Mouse (Mus musculus) lung, adult 2 months (tissue): ENCODE results near the gene Cep78. TPM values are rescaled to one million over a fixed set of nuclear protein-coding genes. Genes with fewer than 3 reads are reported as not detected.

Source experiments
- DNase-seq: peaks from one replicate; pipeline ENCODE4 v3.0.0; 2022
- H3K4me1 ChIP-seq: fragments of 200-500 bp; 2 replicates; pipeline ENCODE4 v1.6.1; 2011; ENCODE audit warnings: low read length; ENCODE audit not compliant: control insufficient read depth, insufficient read depth
- H3K4me3 ChIP-seq: fragments of 200-500 bp; replicated peaks from 2 replicates; pipeline ENCODE3; 2011; ENCODE audit warnings: low read depth, mild to moderate bottlenecking, control low read depth, low read length; ENCODE audit errors: extremely low read depth
- CTCF ChIP-seq: fragments of 200-500 bp; IDR thresholded peaks from 2 replicates; pipeline ENCODE4 v1.5.1; 2011; ENCODE audit warnings: mild to moderate bottlenecking, low read length, control low read depth; ENCODE audit not compliant: insufficient read depth
- POLR2A ChIP-seq: fragments of 200-500 bp; IDR thresholded peaks from 2 replicates; pipeline ENCODE4 v1.6.1; 2011; ENCODE audit warnings: low read depth, mild to moderate bottlenecking, control low read depth, low read length, borderline replicate concordance; ENCODE audit errors: extremely low read depth
- WGBS: fragments of 180-500 bp; shearing (Covaris S2); methylation state at CpG from one replicate; pipeline ENCODE4 v1.1.7; 2018; 5-methylcytosine and 5-hydroxymethylcytosine counted together
- polyA plus RNA-seq: library from polyadenylated mRNA; depleted of rRNA; stranded (reverse); fragments of >200 nt; gene quantifications from 2 replicates; pipeline ENCODE4 v1.2.3, GENCODE M21; 2012

Gene Cep78
- polyA plus RNA-seq, 1 experiment: 3.0 TPM

DNA sequence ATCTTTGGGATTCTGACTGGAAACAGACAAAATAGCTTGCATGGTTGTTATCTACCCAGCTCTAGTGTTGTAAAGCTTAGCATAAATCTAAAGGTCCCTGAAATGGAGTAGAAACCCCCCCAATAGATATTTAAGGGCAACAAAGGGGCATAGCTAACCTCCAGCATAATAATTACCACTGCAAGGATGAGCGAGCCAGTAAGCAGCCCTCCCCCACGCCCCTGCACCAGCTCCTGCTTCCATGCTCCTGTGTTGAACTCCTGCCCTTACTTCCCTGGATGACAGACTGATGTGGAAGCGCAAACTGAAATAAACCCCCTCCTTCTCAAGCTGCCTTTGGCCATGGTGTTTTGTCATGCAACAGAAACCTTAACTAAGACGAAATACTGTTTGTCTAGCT, 11.4 kb downstream of the Cep78 start:
- TF ChIP-seq POLR2A: no peak
- no peak for TF ChIP-seq CTCF
- WGBS: 82% methylated on average over 4 of the region's 4 CpGs
- no peak for DNase-seq
- Histone ChIP-seq H3K4me3 (no peak overlapping the region), H3K4me1 (no peaks in the 10 kb centered on the region)

GRCm38 (mm10) chr19:15965082-15965481, 19.7 kb downstream of the Cep78 start:
- DNase-seq: no peak
- Histone ChIP-seq H3K4me1 (no peaks in the 10 kb centered on the region), H3K4me3 (no peak overlapping the region)
- WGBS: 16% methylated on average over 3 of the region's 3 CpGs
- no peak for TF ChIP-seq POLR2A
- peak; percentile 65 for TF ChIP-seq CTCF

GRCm38 (mm10) chr19:15964533-15964932, 20.3 kb downstream of the Cep78 start:
- TF ChIP-seq CTCF: no peak
- no peak for TF ChIP-seq POLR2A
- WGBS: 89% methylated on average over 7 of the region's 7 CpGs
- DNase-seq: no peak
- no peak overlapping the region for H3K4me3 ChIP-seq
- H3K4me1 ChIP-seq: no peaks in the 10 kb centered on the region

DNA sequence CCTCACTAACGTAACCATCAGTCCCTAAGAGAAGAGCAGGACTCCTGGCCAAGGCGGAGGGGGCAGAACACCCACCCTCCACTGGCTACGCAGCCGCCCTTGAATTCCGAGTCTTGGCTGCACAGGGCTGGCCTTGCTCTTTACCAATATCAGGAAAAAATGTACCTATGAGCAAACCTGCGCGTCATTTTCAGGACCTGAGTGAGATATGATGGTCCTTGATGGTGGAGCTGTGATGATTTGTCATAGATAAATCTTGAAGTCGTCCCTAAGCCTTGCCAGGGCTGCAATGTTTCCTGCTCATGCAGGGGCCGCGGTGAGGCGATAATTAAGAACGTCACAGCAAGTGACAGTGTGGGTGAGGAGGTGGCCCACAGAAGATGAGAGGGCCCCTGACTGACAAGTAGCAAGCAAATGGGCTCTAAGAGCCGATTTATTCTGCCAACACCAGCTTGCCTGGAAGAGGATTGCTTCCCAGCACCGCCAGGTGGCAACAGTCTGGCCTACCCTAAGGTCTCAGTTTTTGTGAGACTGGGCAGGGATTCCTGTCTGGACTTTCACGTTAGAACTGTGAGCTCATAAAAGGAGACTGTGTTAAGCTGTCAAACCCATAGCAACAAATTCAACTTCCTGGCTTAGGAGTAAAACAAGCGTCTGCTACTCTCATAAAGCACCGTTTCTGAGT, 21.6 kb downstream of the Cep78 start:
- WGBS: 80% methylated on average over 17 of the region's 17 CpGs
- DNase-seq: no peak
- no peaks in the 10 kb centered on the region for H3K4me1 ChIP-seq

GRCm38 (mm10) chr19:15962313-15962712, 22.5 kb downstream of the Cep78 start:
- DNase-seq: no peak
- 75% methylated on average over 13 of the region's 13 CpGs for WGBS
- TF ChIP-seq POLR2A: no peak
- TF ChIP-seq CTCF: no peak

More for the DNA sequence above, 21.6 kb downstream of the Cep78 start:
- H3K4me3 ChIP-seq: no peak overlapping the region
- no peak for TF ChIP-seq POLR2A
- peak; percentile 28; the same call in 1 of the 2 replicates for TF ChIP-seq CTCF

GRCm38 (mm10) chr19:15950225-15950624, 34.6 kb downstream of the Cep78 start:
- 28% methylated on average over 3 of the region's 3 CpGs for WGBS
- Histone ChIP-seq H3K4me1 (no peaks in the 10 kb centered on the region; the same call in 1 of the 2 replicates), H3K4me3 (no peak overlapping the region)
- DNase-seq: no peak
- TF ChIP-seq POLR2A (no peak), CTCF (no peak)

More at GRCm38 (mm10) chr19:15962313-15962712, 22.5 kb downstream of the Cep78 start:
- Histone ChIP-seq H3K4me3 (no peak overlapping the region), H3K4me1 (no peaks in the 10 kb centered on the region)

- no peak overlapping the region for H3K4me3 ChIP-seq
- TF ChIP-seq POLR2A: no peak
- no peak for TF ChIP-seq CTCF
- H3K4me1 ChIP-seq: no peaks in the 10 kb centered on the region; the same call in 1 of the 2 replicates
- WGBS: 87% methylated on average over 1 of the region's 1 CpGs
- DNase-seq: no peak
These were observed 35.9 kb downstream of the Cep78 start for GRCm38 (mm10) chr19:15948867-15949266.

DNA sequence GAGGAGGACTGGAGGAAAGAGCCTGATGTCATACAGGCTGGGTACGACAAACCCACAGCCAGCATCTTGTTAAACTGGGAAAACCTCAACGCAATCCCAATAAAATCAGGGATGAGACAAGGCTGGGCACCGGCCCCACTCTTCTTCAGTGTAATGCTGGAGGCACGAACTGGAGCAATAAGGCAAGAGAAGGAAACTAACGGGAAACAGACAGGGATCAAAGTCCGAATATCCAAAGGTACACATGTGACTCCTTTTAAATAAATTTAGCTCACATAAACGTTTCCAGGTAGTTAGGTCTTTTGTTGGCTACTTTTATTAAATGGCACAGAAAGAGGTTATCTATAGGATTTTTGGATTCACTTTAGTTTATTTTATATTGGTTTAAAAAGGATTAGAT, 36.4 kb downstream of the Cep78 start:
- Histone ChIP-seq H3K4me1 (no peaks in the 10 kb centered on the region; the same call in 1 of the 2 replicates), H3K4me3 (no peak overlapping the region)
- 92% methylated on average over 7 of the region's 7 CpGs for WGBS
- no peak for TF ChIP-seq POLR2A
- TF ChIP-seq CTCF: no peak
- no peak for DNase-seq

DNA sequence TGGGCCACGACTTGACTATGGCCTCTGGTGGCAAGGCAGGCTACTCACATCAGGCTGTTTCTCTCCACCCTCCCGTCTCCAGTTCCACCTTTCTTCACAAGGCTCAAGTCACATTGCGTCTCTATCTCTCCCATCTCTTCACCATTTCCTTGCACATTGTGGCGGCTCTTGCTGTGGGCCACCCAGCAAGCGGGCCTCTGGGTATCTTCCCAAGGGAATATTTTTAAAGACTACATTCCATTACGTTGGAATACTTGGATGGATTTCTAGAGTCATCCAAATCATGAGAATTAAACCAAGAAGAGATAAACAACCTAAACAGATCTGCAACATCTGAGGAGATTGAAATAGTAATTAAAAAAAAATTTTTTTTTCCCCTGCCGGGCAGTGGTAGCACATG, 37.6 kb downstream of the Cep78 start, which contains the start of gene Psat1:
Psat1 (minus strand) TSS at position 101 of the 400 bp plus-strand sequence.
- no peak for DNase-seq
- WGBS: 75% methylated on average over 7 of the region's 7 CpGs
- TF ChIP-seq CTCF: no peak
- no peak for TF ChIP-seq POLR2A

GRCm38 (mm10) chr19:15946663-15947062, 38.1 kb downstream of the Cep78 start:
- WGBS: 66% methylated on average over 10 of the region's 10 CpGs
- H3K4me1 ChIP-seq: no peaks in the 10 kb centered on the region; the same call in 1 of the 2 replicates
- TF ChIP-seq POLR2A (no peak), CTCF (no peak)
- DNase-seq: no peak
- no peak overlapping the region for H3K4me3 ChIP-seq

More for the DNA sequence above, 37.6 kb downstream of the Cep78 start, which contains the start of gene Psat1:
- Histone ChIP-seq H3K4me3 (no peak within 1 kb of the TSS), H3K4me1 (no peaks in the 10 kb centered on the region; the same call in 1 of the 2 replicates)
